Mouse (Mus musculus) midbrain, embryonic 15.5 days (tissue): ENCODE measurements around the gene Gm3164. TPM values are rescaled to one million over a fixed set of nuclear protein-coding genes. Genes with fewer than 3 reads are reported as not detected.
"Not testable (repeated sequence)": the region's sequence is repeated elsewhere in the genome, so short reads cannot be mapped to it uniquely, and the experiment has no call there.

ENCODE experiments used
- ATAC-seq: fragments of 200-750 bp; cut with Nextera tagmentation; replicated peaks from 2 replicates; pipeline ENCODE4 v1.8.0; 2017; ENCODE audit warnings: moderate TSS enrichment
- H3K27ac ChIP-seq: fragments of 300-500 bp; sonication (generic); 2 replicates; pipeline ENCODE4 v1.5.1; 2015; ENCODE audit warnings: mild to moderate bottlenecking, inconsistent platforms
- H3K27me3 ChIP-seq: fragments of 300-500 bp; sonication (generic); replicated peaks from 2 replicates; pipeline ENCODE4 v1.6.1; 2015; ENCODE audit warnings: inconsistent platforms
- H3K36me3 ChIP-seq: fragments of 300-500 bp; sonication (generic); replicated peaks from 2 replicates; pipeline ENCODE4 v1.6.1; 2015; ENCODE audit warnings: inconsistent platforms
- H3K4me1 ChIP-seq: fragments of 300-500 bp; sonication (generic); 2 replicates; pipeline ENCODE4 v1.6.1; 2015; ENCODE audit warnings: inconsistent platforms
- H3K4me2 ChIP-seq: fragments of 300-500 bp; sonication (generic); 2 replicates; pipeline ENCODE4 v1.6.1; 2015; ENCODE audit warnings: inconsistent platforms, mild to moderate bottlenecking, moderate library complexity
- H3K4me3 ChIP-seq: fragments of 300-500 bp; sonication (generic); 2 replicates; pipeline ENCODE4 v1.5.1; 2015; ENCODE audit warnings: mild to moderate bottlenecking, inconsistent platforms
- H3K9ac ChIP-seq: fragments of 300-500 bp; sonication (generic); 2 replicates; pipeline ENCODE4 v1.6.1; 2015; ENCODE audit warnings: mild to moderate bottlenecking, inconsistent platforms
- H3K9me3 ChIP-seq: fragments of 300-500 bp; sonication (generic); 2 replicates; pipeline ENCODE4 v1.6.1; 2016; ENCODE audit warnings: inconsistent platforms
- WGBS: fragments of 180-500 bp; shearing (Covaris S2); methylation state at CpG from one replicate; pipeline ENCODE4 v1.1.7; 2015; ENCODE audit warnings: mixed read lengths; 5-methylcytosine and 5-hydroxymethylcytosine counted together
- polyA plus RNA-seq: library from polyadenylated mRNA; unstranded; fragments of >200 nt; fragmentation: Nextera tagmentation; extraction: Ambion mirVana; gene quantifications from 2 replicates; pipeline ENCODE4 v1.2.1, GENCODE M21; 2015

The Gm3164 gene
- polyA plus RNA-seq, 1 experiment from 2014 or later = 4.5 TPM

DNA sequence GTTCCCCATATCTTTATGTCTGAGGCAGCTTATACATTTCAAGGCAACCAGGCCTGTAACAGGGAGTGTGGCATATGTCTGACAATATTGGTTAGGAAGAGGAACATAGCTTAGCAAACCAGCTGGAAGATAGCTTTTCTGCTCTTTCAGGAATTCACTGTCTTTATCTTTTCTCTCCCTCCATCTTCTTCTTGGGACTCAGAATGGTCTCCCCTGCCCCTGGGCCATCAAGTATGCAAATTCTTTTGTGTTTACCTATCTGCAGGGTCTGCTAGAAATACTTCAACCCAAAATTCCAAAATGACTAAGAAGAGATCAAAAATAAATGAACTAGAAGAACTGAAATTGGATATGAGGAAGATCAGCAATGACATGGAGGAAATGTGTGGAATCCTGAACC lies 15.4 kb downstream of the Gm3164 start, which contains the start of gene Gm3173:
Gm3173 (plus strand) TSS at position 301 of the 400 bp plus-strand sequence.
- not testable (repeated sequence) for ATAC-seq, H3K4me2 ChIP-seq, H3K27me3 ChIP-seq, H3K9me3 ChIP-seq, H3K36me3 ChIP-seq, H3K4me1 ChIP-seq, H3K4me3 ChIP-seq, H3K9ac ChIP-seq, H3K27ac ChIP-seq

DNA sequence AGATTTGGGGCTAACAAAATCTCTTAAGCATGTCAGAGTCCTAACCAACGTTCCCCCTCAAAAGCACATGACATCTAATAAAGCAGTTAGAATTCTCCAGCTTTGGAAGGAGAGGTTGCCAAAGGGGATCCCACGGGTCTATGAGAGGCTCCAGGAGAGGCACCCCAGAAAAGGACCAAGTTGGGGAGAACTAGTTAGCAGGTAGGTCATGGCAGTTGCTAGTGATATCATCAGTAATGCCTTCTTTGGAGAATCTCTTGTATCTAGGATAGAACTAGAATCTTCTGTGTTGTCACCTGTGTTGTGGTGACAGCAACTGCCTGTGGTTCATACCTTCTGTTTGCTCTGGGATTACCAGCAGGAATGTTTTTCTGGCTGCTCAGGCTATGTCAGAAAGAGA lies 66.2 kb downstream of the Gm3164 start, which contains the start of gene Gm3182:
Gm3182 (plus strand) TSS at position 301 of the 400 bp plus-strand sequence.
- ATAC-seq, H3K36me3 ChIP-seq, H3K27ac ChIP-seq, H3K9ac ChIP-seq, H3K9me3 ChIP-seq, H3K4me2 ChIP-seq, H3K4me3 ChIP-seq, H3K4me1 ChIP-seq, H3K27me3 ChIP-seq: not testable (repeated sequence)
- 81% methylated on average over 1 of the region's 2 CpGs for WGBS

Other genes with a start within 250 kb of the Gm3164 start
- 8.0 and 10.0 TPM in 2 replicates for gene Gm2974, start 232.9 kb upstream of the Gm3164 start, polyA plus RNA-seq
- not detected in 2 replicates for gene Gm3138, start 165.8 kb upstream of the Gm3164 start, polyA plus RNA-seq
- gene Gm3149, start 98.2 kb upstream of the Gm3164 start, polyA plus RNA-seq = not detected in 2 replicates
- 6.4 and 7.9 TPM in 2 replicates for gene 2610042L04Rik, start 80.7 kb upstream of the Gm3164 start, polyA plus RNA-seq
- gene Gm3159, start 17.9 kb upstream of the Gm3164 start, polyA plus RNA-seq = not detected in 2 replicates
- gene Gm3173, start 15.5 kb downstream of the Gm3164 start, polyA plus RNA-seq = 1.2 and 2.4 TPM in 2 replicates
- not detected in 2 replicates for gene Gm3182, start 66.3 kb downstream of the Gm3164 start, polyA plus RNA-seq
- not detected in 2 replicates for gene Gm3047, start 140.0 kb downstream of the Gm3164 start, polyA plus RNA-seq
- gene Gm8159, start 216.9 kb downstream of the Gm3164 start, polyA plus RNA-seq = not detected in 2 replicates
- 1.0 and 1.4 TPM in 2 replicates for gene Gm3239, start 248.7 kb downstream of the Gm3164 start, polyA plus RNA-seq